Mouse (Mus musculus): ENCODE results near the gene Gm47841.

DNA sequence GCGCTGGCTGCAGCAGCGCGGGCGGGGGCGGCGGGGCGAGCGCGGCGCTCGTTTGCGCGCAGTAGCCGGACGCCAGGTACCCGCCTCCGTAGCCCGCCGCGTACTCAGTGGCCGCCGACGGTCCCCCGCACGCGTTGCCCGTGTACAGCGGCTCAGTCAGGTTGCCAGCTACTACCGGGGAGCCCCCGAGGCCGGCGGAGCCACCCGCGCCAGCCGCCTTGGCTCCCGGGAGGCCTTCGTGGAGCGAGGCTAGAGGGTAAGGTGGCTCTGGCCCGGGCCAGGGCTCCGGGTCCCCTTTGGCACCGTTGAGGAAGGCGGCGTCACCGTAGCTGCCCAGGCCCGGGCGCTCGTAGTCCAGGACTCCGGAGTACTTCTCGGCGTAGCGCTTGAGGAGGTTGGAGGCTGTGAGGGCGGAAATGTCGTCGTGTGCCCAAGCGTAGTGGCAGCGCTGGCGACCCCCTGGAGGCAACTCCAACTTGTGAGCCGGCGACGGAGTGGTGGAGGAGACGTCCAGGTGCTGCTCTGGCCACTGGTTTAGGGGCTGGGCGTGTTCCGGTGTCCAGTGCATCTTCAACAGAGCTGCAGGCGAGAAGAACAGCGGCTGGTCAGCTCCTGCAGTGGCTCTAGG is 6.7 kb upstream of the Gm47841 start:
- TF ChIP-seq CTCF (IDR thresholded peaks at IDR 0.05), result no peak
- no peak for TF ChIP-seq POLR2A (IDR thresholded peaks at IDR 0.05; ENCODE audit: insufficient read depth, low read depth, low read length)
- no peak for TF ChIP-seq EP300 (IDR thresholded peaks at IDR 0.05; ENCODE audit: insufficient read depth, low read depth, low read length)

Data from heart, adult 2 months (tissue).